Mouse (Mus musculus): ENCODE results near the gene Ptgis. TPM values are rescaled to one million over a fixed set of nuclear protein-coding genes. Genes with fewer than 3 reads are reported as not detected.

Ptgis gene
- 10 to 100 TPM; 18.8 to 24.6 TPM for total RNA-seq (2021)

GRCm38 (mm10) chr2:167240008-167240964 is at the start of gene Ptgis:
Gene Ptgis, minus strand, starts transcription at chr2:167240604.
- DNase-seq (ENCODE audit: low spot score) = peak; percentile 56
- intact Hi-C loops (cut with DNase I) = no loop called here

GRCm38 (mm10) chr2:167281461-167281860 is 41.1 kb upstream of the Ptgis start:
- intact Hi-C loops (cut with DNase I) = loop anchor here (2.0 kb wide), 1 partner anchor 181 kb away; no protein-coding TSS in a partner anchor

GRCm38 (mm10) chr2:167280986-167281310 is 40.5 kb upstream of the Ptgis start:
- no peak for DNase-seq (ENCODE audit: low spot score)
- intact Hi-C loops (cut with DNase I) = loop anchor here (1.0 to 2.0 kb wide), 2 partner anchors 136 to 182 kb away; no protein-coding TSS in a partner anchor

More at GRCm38 (mm10) chr2:167281461-167281860, 41.1 kb upstream of the Ptgis start:
- peak; percentile 0 for DNase-seq (ENCODE audit: low spot score)

GRCm38 (mm10) chr2:167280090-167280985 is 39.9 kb upstream of the Ptgis start:
- intact Hi-C loops (cut with DNase I) = loop anchor here (1.0 to 2.0 kb wide), 2 partner anchors 137 to 182 kb away; no protein-coding TSS in a partner anchor
- peak; percentile 29 for DNase-seq (ENCODE audit: low spot score)

GRCm38 (mm10) chr2:167278751-167279526 is 38.5 kb upstream of the Ptgis start:
- DNase-seq (ENCODE audit: low spot score) = peak; percentile 31
- intact Hi-C loops (cut with DNase I) = loop anchor here (1.0 kb wide), 2 partner anchors 57 to 207 kb away; no protein-coding TSS in a partner anchor

GRCm38 (mm10) chr2:167278011-167278410 is 37.6 kb upstream of the Ptgis start:
- peak; percentile 0 for DNase-seq (ENCODE audit: low spot score)
- intact Hi-C loops (cut with DNase I) = no loop called here

GRCm38 (mm10) chr2:167277026-167277425 is 36.6 kb upstream of the Ptgis start:
- intact Hi-C loops (cut with DNase I) = no loop called here
- peak; percentile 0 for DNase-seq (ENCODE audit: low spot score)

- peak; percentile 0 for DNase-seq (ENCODE audit: low spot score)
- intact Hi-C loops (cut with DNase I) = no loop called here
Measured at GRCm38 (mm10) chr2:167275856-167276255, 35.5 kb upstream of the Ptgis start.

- DNase-seq (ENCODE audit: low spot score) = peak; percentile 0
- intact Hi-C loops (cut with DNase I) = no loop called here
Measured at GRCm38 (mm10) chr2:167274713-167275465, 34.5 kb upstream of the Ptgis start.

- peak; percentile 28 for DNase-seq (ENCODE audit: low spot score)
- intact Hi-C loops (cut with DNase I) = no loop called here
Measured at GRCm38 (mm10) chr2:167273206-167273740, 32.9 kb upstream of the Ptgis start.

GRCm38 (mm10) chr2:167272706-167273105 is 32.3 kb upstream of the Ptgis start:
- intact Hi-C loops (cut with DNase I) = no loop called here
- DNase-seq (ENCODE audit: low spot score) = peak; percentile 0

- DNase-seq (ENCODE audit: low spot score) = peak; percentile 69
- intact Hi-C loops (cut with DNase I) = loop anchor here (2.0 kb wide), 1 partner anchor 16 kb away; no protein-coding TSS in a partner anchor
Measured at GRCm38 (mm10) chr2:167271121-167271521, 30.7 kb upstream of the Ptgis start.

GRCm38 (mm10) chr2:167270496-167270895 is 30.1 kb upstream of the Ptgis start:
- DNase-seq (ENCODE audit: low spot score) = no peak

GRCm38 (mm10) chr2:167268721-167269120 is 28.3 kb upstream of the Ptgis start:
- intact Hi-C loops (cut with DNase I) = no loop called here
- no peak for DNase-seq (ENCODE audit: low spot score)

More at GRCm38 (mm10) chr2:167270496-167270895, 30.1 kb upstream of the Ptgis start:
- intact Hi-C loops (cut with DNase I) = loop anchor here (2.0 kb wide), 1 partner anchor 16 kb away; no protein-coding TSS in a partner anchor

GRCm38 (mm10) chr2:167268411-167268690 is 27.9 kb upstream of the Ptgis start:
- intact Hi-C loops (cut with DNase I) = no loop called here
- no peak for DNase-seq (ENCODE audit: low spot score)

GRCm38 (mm10) chr2:167267531-167268410 is 27.4 kb upstream of the Ptgis start:
- no peak for DNase-seq (ENCODE audit: low spot score)
- intact Hi-C loops (cut with DNase I) = no loop called here

- intact Hi-C loops (cut with DNase I) = no loop called here
- DNase-seq (ENCODE audit: low spot score) = no peak
Measured at GRCm38 (mm10) chr2:167266231-167266630, 25.8 kb upstream of the Ptgis start.

- no peak for DNase-seq (ENCODE audit: low spot score)
- intact Hi-C loops (cut with DNase I) = no loop called here
Measured at GRCm38 (mm10) chr2:167265806-167266205, 25.4 kb upstream of the Ptgis start.
